Mouse (Mus musculus) heart, postnatal 0 days (tissue): ENCODE measurements around the gene Krtap19-3.

Experiments used
- CTCF ChIP-seq: IDR thresholded peaks from 2 replicates; pipeline ENCODE4 v1.5.1; 2016; ENCODE audit warnings: antibody characterized with exemption, control low read depth, low read depth
- EP300 ChIP-seq: IDR thresholded peaks from 2 replicates; pipeline ENCODE4 v1.6.1; 2016; ENCODE audit warnings: antibody characterized with exemption, low read depth

- no peak for TF ChIP-seq EP300
- TF ChIP-seq CTCF = no peak
Observed at GRCm38 (mm10) chr16:88877938-88878337, at the start of gene Krtap19-3.
